Mouse (Mus musculus): ENCODE measurements around the gene Cacna1e.

The Cacna1e gene

DNA sequence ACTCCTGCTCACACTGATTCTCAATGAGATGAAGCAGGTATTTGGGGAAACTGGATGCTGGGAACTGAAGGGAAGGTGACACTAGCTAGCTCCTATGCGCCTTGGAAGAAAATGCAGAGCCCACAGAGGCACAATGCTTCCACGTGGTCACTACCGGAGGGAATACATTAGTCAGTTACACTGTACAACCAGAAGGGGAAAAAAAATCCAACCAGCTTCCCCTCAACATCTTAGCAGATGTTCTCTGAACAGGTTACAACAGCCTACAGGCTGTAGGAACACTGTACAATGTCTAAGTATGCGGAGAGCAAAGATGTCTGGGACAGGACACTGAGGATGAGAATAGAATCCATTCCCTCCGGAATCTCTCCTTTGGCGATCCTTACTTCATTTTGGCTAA lies 161.2 kb downstream of the Cacna1e start:
- intact Hi-C loops (cut with DNase I): no loop called here

DNA sequence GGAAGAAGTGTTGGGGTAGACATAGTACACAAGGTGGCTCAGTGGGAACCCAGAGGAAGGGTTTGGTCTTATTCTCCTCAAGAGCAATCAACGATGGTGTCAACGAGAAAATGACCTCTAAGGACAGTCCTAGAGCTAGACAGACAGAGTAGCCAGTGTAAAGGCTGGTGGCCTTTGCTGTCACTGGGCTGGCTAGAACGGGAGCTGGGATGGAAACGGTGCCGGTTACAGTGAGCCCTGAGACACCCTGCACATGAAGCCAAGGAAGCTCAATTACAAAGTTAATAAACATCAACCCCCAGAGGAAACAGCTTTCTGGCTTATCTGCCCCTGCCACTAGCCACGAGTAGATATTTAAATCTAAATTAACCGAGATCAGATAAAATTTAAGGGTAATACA lies 168.7 kb downstream of the Cacna1e start:
- intact Hi-C loops (cut with DNase I): no loop called here

DNA sequence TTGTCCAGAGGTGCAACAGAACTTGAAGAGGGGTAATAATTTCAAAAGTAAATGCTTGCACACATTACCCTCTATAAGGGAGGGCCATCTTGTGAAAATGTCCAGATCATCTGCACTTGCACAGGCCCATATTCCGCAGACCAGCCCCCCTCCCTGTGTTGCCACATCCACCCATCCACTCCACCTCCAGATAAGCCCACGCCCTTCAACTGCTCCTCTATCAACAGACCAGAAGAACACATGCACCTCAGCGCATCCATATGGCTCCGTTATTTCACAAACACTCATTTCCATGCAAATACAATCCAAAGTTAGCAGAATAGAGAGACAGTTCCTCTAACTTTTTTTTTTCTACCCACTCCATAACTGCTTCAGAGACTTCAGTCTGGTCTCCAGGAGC lies 171.6 kb downstream of the Cacna1e start:
- intact Hi-C loops (cut with DNase I): no loop called here

DNA sequence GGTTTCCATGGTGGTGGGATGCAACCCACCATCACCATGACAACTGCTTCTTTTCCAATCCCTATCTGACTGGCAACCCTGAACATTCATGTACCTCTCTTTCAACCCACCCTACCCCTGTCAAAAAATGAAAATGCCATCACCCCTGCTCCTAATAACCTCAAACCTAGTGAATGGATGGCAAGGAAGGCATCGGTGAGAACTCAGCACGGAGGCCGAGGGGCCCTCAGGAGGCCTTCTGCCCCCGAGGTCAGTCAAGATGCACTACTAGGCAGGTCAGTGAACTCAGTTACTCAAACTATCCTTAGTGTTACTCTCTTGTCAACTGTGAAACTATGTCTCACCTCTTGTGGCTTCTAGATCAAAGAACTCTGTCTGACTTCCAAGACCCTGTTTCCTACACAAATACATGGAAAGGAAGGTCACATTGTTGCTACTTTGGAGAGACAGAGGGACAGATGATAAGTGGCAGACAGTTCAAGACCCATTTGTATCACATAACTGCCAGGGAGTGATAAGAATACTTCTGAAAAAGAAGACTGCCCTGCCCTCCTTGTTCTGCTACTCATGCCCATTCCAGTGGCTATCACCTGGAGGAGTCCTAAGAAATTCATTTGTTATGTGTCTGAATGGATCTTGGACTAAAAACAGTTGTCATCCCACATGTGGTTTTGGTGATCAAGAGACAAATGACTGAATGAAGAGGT lies 176.6 kb downstream of the Cacna1e start:
- intact Hi-C loops (cut with DNase I): no loop called here

DNA sequence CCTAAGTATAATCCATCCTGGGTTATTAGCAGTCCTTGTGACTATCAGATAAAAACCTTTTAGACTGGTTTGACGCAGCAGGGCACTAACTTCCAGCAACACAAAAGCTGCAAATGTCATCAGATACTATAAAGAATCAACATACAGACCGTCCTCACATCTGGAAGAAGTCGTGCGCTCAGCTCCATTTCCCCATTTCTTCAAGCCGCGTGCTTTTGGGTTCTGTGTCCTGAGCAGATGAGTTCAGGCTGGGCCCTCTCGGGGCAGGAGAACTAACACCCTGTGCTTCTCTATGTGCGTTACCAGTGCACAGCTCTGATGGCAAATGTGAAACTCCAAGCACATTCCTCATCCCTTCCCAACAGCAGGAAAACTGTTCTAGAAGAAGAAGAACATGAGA lies 177.3 kb downstream of the Cacna1e start:
- intact Hi-C loops (cut with DNase I): no loop called here

DNA sequence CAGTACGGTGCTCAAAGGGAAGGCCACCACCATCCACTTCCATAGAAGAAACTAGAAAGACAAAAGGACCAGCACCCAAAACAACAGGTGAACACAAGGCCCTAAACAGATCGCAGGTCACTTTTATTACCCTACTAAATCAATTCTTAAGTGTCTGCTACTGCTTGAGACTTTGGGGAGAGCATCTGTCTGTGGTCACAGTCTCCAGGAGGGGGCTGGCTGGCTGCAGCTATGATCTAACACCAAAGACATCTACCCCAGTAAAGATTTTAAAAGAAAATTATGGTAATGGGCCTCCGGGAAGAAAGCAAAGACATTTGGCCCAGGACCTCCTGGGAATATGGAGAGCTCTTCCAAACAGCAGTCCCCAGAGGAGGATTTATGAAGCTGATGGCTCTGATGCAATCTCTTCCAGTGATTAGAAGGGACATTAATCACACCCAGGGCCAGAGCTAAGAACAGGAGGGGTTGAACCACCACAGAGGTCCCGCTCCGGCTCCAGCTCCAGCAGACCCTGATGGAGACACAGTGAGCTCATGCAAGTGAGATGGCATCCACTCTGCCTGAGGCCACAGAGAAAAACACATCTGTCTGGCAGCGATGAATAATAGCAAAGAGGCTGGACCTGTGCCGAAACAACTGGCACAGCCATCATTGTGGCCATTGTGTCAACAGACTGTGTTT lies 178.3 kb downstream of the Cacna1e start:
- intact Hi-C loops (cut with DNase I): no loop called here

DNA sequence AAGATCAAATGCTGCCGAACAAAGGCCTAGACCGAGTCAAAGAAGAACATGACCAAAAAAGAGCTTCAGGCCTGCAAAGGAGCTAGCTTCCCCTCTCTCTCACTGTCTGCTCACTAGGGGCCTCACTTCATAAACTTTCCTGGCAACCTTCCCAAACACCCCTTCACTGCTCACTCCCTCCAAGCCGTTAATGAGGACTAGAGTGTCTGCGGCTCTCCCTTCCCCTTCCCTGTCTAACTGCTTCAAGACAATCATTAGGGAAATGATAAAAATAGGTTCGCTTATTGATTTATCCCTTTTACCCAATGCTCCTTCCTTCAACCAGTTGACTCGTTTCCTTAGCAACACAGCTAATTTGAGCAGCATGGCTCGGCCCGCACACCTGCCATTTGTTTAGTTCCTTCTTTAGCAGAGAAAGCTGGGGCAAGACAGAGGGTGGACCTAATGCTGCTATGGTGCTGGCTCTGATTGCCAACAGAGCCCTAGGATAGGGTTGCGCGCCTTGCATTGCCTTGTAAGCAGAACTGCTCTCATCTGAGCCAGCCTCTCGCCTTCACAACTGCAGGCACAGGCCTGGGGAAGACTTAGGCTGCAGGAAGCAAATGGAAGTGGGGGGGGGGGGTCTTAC lies 179.6 kb downstream of the Cacna1e start:
- intact Hi-C loops (cut with DNase I): no loop called here

DNA sequence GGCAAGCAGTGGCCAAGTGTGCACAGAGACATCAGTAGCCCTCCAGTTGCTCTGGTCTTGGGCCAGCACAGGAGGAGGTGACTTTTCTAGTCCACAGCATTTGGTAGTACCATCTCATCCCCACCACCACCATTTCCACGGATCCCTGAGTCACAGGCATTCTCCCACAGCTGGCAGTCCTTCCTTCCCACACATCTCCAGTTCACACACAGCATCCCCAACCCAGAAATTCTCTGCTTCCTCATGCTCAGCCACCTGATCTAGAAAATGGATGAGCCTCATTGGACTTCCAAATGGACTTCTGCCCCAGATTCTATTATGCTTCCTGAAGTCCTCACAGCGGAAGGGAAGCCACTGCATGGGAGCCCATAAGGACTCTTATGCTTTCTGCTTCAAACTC lies 181.7 kb downstream of the Cacna1e start:
- intact Hi-C loops (cut with DNase I): no loop called here

DNA sequence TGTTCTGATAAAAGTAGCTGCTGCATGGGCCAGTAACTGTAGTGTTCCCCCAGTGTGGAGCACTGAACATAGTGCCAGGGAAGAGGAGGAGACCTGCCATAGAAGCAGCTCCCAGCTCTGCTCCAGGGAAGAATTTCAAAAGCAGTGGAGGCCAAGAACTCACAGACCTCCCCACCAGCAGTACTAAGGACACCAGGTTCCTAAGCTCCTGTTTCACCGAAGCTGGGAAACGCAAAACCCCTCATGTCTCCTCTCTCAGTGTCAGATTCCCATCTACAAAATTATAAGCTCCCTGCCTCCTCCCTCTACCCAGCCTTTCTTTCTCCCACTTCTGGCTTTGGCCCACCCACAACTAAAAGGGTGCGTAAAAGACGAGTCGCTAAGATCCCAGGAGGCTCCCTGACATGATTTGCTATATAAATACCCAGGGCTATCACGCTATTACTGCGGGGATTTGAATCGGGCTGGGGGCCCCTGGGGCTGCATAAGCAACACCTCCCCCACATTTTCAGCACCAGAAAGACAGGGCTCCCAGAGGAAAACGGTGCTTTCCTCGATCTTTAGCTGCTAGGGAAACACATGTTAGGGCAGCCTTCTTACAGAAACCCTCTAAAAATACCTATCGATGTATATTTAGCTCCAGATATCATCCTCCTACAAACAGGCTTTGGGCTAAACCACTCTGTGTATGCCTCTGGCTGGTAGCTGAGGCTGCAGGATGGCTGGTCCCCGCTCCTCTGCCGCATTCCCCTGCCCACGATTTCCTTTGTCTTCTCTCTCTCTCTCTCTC lies 195.2 kb downstream of the Cacna1e start:
- intact Hi-C loops (cut with DNase I): no loop called here

DNA sequence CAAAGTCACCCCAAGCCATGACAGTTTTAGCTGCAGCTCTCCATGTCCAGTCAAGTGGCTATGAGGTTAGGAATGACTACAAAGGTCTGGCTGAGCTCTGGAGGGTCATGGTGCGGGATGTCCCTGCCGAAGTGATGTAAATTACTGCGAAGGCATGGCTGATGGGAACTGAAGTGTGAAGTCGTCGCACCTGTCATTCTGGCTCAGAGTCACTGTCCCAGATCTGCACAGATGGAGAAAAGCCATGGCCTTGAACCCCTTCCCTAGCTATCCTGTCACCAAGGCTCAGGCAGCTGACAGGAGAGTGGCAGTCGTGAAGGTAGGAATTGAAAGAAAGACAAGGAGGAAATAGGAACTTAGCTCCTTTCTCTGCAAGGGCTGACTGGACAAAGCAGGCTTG lies 197.4 kb downstream of the Cacna1e start:
- intact Hi-C loops (cut with DNase I): no loop called here

DNA sequence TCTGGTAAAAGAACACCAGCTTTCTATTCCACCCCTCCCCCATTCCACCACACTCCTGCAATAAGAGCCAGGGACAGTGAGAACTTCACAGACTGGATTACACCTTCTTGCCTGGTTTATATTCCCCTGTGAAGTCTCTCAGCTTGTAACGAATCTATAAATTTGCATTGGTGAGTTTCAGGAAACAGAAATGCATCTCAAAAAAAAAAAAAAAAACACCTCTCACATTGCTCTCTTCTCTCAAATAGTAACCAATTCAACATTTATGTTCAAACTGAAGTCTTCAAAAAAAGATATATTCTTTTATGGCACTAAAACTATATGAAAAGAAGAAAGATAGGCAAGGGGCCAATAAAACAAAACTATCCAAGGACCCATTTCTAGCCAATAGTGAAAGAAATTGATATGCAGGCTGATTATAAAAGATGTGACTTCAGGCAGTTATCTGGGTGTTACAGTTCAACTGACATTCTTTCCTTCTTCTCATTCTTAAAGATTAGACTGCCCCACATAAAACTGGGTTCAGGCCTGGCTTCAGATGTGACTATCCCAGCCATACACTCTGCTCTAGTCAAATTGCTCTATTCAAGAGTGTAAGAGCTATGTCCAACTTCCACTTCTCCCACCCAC lies 200.7 kb downstream of the Cacna1e start:
- intact Hi-C loops (cut with DNase I): no loop called here

DNA sequence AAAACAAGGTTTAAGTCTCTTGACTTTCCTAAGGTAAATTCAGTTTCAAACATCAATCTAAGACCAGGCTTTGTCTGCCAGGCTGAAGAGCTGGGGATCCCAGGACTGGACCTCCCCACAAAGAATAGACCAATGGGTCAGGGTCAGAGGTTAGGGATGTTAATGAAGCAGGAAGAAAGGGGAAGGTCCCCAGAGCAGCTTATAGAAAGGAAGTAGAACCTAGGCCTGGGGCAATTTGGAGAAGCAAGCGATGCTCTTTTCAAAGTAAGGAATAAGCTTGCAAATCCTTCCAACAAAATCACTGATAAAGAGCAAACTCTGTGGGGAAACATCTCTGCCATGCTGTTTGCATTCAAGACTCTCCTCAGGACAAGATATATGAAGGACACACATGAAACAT lies 205.3 kb downstream of the Cacna1e start:
- intact Hi-C loops (cut with DNase I): no loop called here

DNA sequence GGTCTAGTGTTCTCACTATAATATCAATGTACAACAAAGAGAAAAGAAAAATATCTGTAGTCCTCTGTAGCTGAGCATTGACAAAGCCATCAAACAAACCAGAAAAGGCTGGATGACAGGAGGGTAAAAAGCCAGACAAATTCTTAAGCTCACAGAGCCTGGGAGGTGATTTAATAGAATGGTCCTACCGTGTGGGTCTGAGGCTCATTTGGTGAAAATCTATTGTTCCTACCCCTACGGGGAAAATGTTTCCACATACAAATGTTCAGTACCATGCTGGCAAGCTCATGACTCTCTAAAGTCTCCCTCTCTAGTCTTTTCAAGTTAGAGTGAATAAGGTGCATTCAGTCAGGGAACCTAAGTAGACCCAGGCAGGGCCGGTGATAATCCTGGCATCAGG lies 206.2 kb downstream of the Cacna1e start:
- intact Hi-C loops (cut with DNase I): no loop called here

DNA sequence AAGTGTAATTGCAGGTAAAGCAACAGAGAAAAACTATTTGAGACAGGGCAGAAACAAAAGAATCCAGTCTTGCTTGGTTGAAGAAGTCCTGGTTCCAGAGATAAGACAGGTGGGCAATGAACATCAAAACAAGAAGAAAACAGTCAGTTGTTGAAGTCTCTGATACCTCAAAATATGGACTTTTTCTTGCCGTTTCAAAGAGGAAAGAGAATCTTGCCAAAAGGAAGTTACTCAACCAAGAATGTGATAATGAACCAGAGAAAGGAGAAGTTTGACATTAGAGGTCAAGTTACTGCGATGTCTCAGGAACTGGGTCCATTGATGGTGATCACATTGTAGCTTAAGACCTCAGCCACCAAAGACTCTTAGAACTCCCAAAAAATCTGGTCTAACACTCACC lies 206.6 kb downstream of the Cacna1e start:
- intact Hi-C loops (cut with DNase I): no loop called here

DNA sequence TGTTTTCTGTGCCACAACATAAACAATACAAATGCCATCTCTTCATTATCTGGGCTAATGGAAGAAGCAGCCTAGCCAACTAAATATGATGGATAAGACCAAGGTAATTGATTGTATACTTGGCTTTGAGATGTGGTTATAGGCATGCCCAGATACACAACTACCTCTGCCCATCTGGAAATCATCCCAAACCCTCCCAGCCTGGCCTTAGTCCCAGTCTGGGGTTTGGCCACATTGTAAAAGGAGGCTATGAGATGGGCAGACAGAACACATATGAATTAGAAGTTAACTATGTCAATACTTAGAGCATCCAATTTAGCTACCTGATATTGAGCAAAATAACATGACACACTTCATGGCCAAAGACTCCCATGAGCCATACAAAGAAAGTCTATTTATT lies 220.6 kb downstream of the Cacna1e start:
- intact Hi-C loops (cut with DNase I): no loop called here

DNA sequence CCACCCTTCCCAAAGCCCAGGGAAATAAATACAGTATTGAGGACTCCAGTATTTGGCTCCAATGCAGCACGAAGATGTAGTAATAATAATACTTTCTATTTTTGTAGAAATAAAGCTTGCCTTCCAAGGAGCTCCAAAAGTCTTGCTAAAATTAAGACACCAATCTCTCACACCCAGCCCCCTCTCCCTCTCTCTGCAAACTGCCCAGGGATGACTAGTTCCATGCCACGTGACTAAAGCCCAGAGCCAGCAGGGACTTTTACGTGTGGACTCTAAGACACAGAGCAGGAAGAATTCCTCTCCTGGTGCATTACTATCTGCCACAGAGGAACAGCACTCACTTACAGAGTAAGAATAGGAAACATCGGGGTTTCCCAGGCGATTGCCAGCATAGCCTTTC lies 222.3 kb downstream of the Cacna1e start:
- intact Hi-C loops (cut with DNase I): no loop called here

DNA sequence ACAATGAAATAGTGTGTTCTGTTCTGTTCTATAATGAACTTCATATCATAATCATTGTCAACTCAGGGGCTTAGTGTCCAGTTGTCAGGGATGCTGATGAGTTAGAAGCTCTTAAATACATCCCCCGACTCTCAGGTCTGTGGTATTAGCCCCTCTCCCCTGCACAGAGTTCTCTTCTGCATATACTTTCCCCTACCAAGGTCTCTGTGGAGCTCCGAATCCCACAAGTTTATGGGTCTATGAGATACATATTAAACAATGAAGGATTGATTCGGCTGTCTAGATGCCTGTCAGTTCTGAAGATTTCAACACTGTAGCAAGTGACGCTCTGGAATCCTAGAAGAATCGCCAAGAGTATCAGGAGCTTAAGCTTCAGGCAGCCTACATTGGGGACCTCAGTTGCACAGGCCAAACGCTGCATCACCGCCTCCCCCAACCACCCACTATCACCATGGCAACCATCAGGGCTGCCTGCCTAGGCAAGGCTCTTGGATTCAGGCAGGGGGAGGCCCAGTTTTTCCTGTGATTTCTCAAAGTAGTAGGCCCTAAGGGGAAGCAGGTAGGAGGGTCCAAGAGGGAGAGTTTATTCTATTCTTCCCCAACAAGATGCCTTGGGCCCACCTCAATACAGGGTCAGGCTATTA lies 223.0 kb downstream of the Cacna1e start:
- intact Hi-C loops (cut with DNase I): no loop called here

DNA sequence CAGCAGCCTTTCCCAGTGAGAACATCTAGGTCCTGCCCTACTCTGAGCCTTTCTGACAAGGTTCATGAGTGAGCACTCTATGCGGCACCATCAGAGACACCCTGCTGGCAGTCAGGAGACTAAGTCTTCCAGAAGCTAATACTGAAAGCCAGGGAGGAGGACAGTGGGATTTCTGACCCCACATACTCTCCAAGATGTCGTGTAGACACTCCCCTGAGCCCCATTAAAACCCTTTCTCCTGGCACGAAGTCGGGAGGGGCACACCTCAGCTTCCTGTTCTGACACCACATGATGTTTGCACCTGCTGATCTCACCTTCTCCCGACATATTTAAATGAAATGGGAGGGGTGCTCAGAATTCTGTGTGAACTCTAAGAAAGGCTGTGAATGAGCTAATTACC lies 226.9 kb downstream of the Cacna1e start:
- intact Hi-C loops (cut with DNase I): no loop called here

DNA sequence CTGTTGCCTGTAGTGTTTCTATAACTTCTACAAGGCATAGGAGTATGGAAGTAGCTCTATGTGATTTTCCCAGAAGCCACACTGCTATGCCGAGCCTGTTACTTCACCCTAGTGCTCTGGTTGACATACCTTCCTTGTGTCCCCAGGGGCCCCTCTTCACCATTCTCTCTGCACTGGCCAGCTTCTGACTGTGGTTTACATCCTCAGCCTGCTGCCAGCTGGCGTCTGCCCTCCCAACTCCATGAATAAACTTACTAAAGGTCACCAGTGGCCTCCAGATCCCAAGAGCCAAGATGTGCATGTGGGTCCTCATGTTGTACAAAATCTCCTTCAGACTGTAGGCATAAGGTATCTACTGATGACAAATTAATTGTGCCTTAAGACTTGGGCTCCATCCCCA lies 230.3 kb downstream of the Cacna1e start:
- intact Hi-C loops (cut with DNase I): no loop called here

DNA sequence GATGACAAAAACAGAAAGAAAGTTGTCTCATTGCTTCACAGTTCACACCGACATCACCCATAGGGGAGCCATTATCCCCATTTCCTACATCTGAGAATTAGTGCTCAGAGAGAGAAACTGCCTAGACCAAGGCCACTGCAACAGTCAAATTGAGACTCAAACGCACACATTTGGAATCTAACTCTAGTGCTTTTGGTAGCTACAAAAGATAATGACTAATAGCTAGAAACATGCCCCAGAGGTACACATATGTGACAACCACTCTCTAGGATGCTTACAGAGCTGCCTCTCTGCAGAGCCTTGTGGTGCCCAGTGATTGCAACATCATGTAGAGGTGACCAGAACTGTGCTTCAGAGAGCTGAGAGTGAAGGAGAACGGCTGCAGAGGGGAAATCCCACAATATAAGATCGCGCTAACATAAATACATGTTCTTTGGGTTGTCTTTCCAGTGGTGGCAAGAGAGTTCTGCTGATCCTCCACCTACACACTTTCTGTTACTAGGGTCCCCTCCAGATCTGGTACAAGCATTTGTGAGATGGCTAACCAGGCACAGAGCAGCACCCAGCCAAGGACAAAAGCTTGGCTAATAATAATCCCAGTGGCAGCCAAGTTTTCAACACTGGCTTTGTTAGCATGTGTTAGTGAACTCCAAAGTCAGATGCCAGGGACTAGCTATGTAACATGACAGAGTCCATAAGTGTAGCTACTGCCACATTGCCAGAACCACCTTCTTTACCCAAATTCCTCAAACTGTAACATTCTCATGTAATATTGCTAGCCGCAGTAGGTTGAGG lies 237.9 kb downstream of the Cacna1e start:
- intact Hi-C loops (cut with DNase I): no loop called here
